Mouse (Mus musculus): ENCODE measurements around the gene Btnl2. TPM values are rescaled to one million over a fixed set of nuclear protein-coding genes. Genes with fewer than 3 reads are reported as not detected.
"Not testable (repeated sequence)": the region's sequence is repeated elsewhere in the genome, so short reads cannot be mapped to it uniquely, and the experiment has no call there.

Btnl2 gene
- polyA plus RNA-seq (2012; ENCODE audit: insufficient read depth, low replicate concordance) = not detected in 2 replicates

DNA sequence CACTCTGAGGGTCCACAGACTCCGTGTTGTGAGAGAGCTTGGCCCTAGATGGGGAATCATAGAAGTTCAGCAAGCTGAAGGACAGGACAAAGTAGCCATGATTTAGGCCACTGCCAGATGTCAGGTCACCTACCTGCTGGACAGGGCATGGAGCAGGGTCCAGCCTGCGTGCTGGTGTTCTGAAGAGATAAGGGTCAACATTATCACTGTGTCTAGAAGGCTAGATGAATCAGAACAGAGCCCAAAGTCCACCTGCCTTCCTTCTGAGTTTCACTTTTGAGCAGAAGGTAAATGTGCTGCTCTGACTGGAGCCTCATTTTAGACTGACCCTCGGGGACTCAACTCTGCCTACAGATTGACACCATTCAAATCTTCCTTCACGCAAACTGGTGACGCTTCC, at the start of gene Btnl2:
TSS of gene Btnl2 (plus strand) at position 284 of the 400 bp plus-strand sequence.
- no peak for TF ChIP-seq GATA1 (IDR thresholded peaks at IDR 0.05; ENCODE audit: borderline replicate concordance, low read length)
- no peak for TF ChIP-seq FLI1 (IDR thresholded peaks at IDR 0.05; ENCODE audit: low read length)
- Histone ChIP-seq H3K9me3 (peaks cover 8% of the 10 kb centered on the region), H3K4me3 (replicated peaks) (no peak within 1 kb of the TSS), H3K36me3 (replicated peaks; ENCODE audit: low read length) (no peaks in the 10 kb centered on the region), H3K4me1 (peaks cover 17% of the 10 kb centered on the region), H3K27me3 (replicated peaks) (peaks cover 31% of the 10 kb centered on the region)

GRCm38 (mm10) chr17:34305380-34306030, 49.1 kb upstream of the Btnl2 start, which contains the start of gene H2-Eb1:
Gene H2-Eb1, plus strand, starts transcription at chr17:34305867.
- H3K4me1 ChIP-seq = peaks cover 33% of the 10 kb centered on the region
- peak within 1 kb of the TSS; percentile 46 for H3K4me3 ChIP-seq (replicated peaks)
- H3K27me3 ChIP-seq (replicated peaks) = peaks cover 4% of the 10 kb centered on the region
- TF ChIP-seq GATA1 (IDR thresholded peaks at IDR 0.05; ENCODE audit: borderline replicate concordance, low read length) = no peak
- TF ChIP-seq FLI1 (IDR thresholded peaks at IDR 0.05; ENCODE audit: low read length) = no peak
- H3K36me3 ChIP-seq (replicated peaks; ENCODE audit: low read length) = no peaks in the 10 kb centered on the region
- peaks cover 11% of the 10 kb centered on the region for H3K9me3 ChIP-seq

GRCm38 (mm10) chr17:34306407-34306806, 48.2 kb upstream of the Btnl2 start:
- Histone ChIP-seq H3K4me3 (replicated peaks) (peak overlapping the region; percentile 46), H3K4me1 (peaks cover 30% of the 10 kb centered on the region), H3K27me3 (replicated peaks) (peaks cover 2% of the 10 kb centered on the region), H3K9me3 (peaks cover 11% of the 10 kb centered on the region), H3K36me3 (replicated peaks; ENCODE audit: low read length) (no peaks in the 10 kb centered on the region)
- TF ChIP-seq FLI1 (IDR thresholded peaks at IDR 0.05; ENCODE audit: low read length) = no peak
- no peak for TF ChIP-seq GATA1 (IDR thresholded peaks at IDR 0.05; ENCODE audit: borderline replicate concordance, low read length)

DNA sequence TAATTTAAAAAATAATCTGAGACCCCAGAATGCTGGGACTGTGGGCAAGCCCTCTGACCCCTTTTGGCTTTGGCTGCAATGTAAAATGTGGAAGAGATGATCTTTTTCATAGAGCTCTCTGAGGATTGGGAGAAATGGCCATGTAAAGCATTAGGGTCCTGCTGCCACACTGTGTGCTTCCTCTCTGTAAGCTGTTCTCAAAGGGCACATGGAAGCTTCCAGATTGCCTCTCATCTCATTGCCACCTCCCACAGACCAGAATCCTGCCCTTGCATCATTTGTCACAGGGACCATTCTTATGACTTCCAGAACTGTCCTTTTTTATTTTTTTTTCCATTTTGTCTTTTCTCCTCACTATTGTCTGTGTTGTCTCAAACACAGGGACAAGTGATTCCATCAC, 47.4 kb upstream of the Btnl2 start:
- Histone ChIP-seq H3K36me3 (replicated peaks; ENCODE audit: low read length) (no peaks in the 10 kb centered on the region), H3K27me3 (replicated peaks) (no peaks in the 10 kb centered on the region), H3K9me3 (peaks cover 11% of the 10 kb centered on the region), H3K4me1 (peaks cover 33% of the 10 kb centered on the region), H3K4me3 (replicated peaks) (no peak overlapping the region)
- no peak for TF ChIP-seq FLI1 (IDR thresholded peaks at IDR 0.05; ENCODE audit: low read length)
- TF ChIP-seq GATA1 (IDR thresholded peaks at IDR 0.05; ENCODE audit: borderline replicate concordance, low read length) = no peak

DNA sequence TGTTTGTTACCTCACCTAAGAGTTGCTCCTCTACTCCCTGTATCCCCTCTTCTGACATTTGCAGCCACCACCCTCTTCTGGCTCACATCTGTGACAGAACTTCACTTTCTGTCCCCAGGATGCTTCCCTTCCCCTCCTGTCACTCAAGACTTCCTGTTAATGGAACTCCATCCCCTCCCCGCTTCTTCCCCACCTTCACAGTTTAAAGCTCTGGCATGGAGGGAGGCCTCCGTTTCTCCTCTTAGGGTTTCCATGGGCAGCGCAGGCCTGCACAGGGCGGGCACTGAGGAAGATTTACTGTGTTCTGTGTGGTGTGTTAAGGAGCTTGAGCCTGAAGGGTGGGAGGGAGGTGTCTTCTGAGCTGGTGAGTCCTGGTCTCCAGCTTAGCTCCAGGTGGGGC, 46.5 kb upstream of the Btnl2 start:
- Histone ChIP-seq H3K4me1 (peaks cover 34% of the 10 kb centered on the region), H3K36me3 (replicated peaks; ENCODE audit: low read length) (no peaks in the 10 kb centered on the region), H3K4me3 (replicated peaks) (no peak overlapping the region), H3K27me3 (replicated peaks) (no peaks in the 10 kb centered on the region), H3K9me3 (peaks cover 11% of the 10 kb centered on the region)
- TF ChIP-seq GATA1 (IDR thresholded peaks at IDR 0.05; ENCODE audit: borderline replicate concordance, low read length) (no peak), FLI1 (IDR thresholded peaks at IDR 0.05; ENCODE audit: low read length) (no peak)

DNA sequence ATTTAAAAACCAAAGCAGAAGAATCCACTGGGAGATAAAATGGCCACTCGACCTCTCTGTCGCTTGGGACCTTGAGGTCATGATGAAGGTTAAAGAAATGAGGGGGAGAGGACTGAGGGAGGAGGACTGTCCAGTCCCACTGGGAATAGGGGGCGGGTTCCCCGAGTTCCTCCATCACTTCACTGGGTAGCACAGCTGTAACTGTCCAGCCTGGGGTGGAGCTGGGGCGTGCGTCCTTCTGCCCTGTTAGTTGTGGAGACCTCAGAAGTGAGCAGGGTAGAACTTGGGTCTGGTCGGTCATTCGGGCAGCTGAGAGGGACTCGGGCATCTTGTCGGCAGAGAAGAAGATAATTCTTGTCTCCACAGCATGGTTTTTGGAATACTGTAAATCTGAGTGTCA, 45.4 kb upstream of the Btnl2 start:
- no peak for TF ChIP-seq FLI1 (IDR thresholded peaks at IDR 0.05; ENCODE audit: low read length)
- TF ChIP-seq GATA1 (IDR thresholded peaks at IDR 0.05; ENCODE audit: borderline replicate concordance, low read length) = no peak
- peak overlapping the region; percentile 86 for H3K4me3 ChIP-seq (replicated peaks)
- H3K4me1 ChIP-seq = peaks cover 37% of the 10 kb centered on the region
- peaks cover 5% of the 10 kb centered on the region for H3K27me3 ChIP-seq (replicated peaks)
- no peaks in the 10 kb centered on the region for H3K36me3 ChIP-seq (replicated peaks; ENCODE audit: low read length)
- peaks cover 11% of the 10 kb centered on the region for H3K9me3 ChIP-seq

- Histone ChIP-seq H3K36me3 (replicated peaks; ENCODE audit: low read length) (no peaks in the 10 kb centered on the region), H3K4me3 (replicated peaks) (peak overlapping the region; percentile 86), H3K4me1 (peaks cover 38% of the 10 kb centered on the region), H3K9me3 (peaks cover 11% of the 10 kb centered on the region), H3K27me3 (replicated peaks) (peaks cover 10% of the 10 kb centered on the region)
- no peak for TF ChIP-seq FLI1 (IDR thresholded peaks at IDR 0.05; ENCODE audit: low read length)
- TF ChIP-seq GATA1 (IDR thresholded peaks at IDR 0.05; ENCODE audit: borderline replicate concordance, low read length) = no peak
Measured at GRCm38 (mm10) chr17:34309683-34310385, 44.8 kb upstream of the Btnl2 start.

DNA sequence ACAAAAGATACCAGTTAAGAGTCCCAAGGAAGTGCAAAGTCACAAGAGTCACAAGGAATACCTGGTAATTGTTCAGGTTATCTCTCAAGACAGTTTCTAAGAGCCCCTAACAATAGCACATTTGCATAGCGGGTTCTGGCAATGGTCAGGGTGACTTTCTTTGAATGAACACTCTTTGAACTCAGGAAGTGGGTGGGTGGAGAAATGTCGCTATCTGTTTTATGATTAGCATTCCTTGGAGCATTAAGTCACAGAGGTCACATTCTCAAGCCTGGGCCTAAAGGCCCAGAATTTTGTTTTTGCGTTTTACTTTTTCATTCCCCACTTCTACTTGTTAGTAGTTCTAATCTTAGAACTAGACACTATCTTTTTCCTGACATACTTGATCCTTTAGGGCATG, 44.1 kb upstream of the Btnl2 start:
- Histone ChIP-seq H3K4me1 (peaks cover 40% of the 10 kb centered on the region), H3K9me3 (peaks cover 11% of the 10 kb centered on the region)
- not testable (repeated sequence) for H3K27me3 ChIP-seq (replicated peaks); H3K4me3 ChIP-seq (replicated peaks); H3K36me3 ChIP-seq (replicated peaks; ENCODE audit: low read length)

DNA sequence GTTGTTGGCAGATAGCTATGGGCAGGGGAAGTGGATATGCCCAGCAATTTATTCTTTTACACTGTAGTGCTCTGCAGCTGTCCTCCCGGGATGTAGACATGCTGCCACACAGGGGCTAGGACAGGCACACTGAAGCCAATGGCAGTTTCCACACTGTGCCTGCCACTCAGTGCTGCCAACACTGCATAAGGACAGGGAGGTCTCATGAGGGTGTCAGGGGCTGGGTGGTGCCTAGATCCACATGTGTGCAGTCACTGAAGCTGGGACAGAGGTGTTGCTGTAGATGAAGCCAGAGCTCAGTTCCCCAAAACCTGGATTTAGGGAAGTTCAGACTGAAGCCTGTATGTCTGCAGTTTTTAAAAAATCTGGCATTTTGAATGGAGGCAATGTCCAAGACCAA, 42.4 kb upstream of the Btnl2 start:
- Histone ChIP-seq H3K27me3 (replicated peaks) (peaks cover 10% of the 10 kb centered on the region), H3K4me1 (peaks cover 40% of the 10 kb centered on the region), H3K36me3 (replicated peaks; ENCODE audit: low read length) (no peaks in the 10 kb centered on the region), H3K9me3 (peaks cover 11% of the 10 kb centered on the region), H3K4me3 (replicated peaks) (no peak overlapping the region)
- TF ChIP-seq GATA1 (IDR thresholded peaks at IDR 0.05; ENCODE audit: borderline replicate concordance, low read length) = no peak
- no peak for TF ChIP-seq FLI1 (IDR thresholded peaks at IDR 0.05; ENCODE audit: low read length)

DNA sequence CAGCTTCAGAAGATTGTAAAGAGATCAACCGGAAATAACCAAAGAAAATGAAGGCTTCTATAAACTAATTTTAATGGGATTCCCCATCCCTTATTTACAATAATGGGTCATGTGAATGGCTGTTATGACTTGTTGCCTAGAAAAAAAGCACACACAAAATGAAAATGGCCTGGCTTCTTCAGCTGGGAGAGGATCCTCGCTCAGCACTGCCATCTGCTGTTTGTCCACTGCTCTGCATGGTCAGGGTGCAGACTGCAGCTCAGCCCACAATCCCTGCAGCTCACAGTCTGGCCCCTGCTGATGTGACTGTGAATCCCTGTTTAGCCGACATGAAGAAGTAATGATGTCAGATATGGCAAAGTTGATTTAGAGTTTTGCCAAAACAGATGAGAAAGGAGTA, 41.2 kb upstream of the Btnl2 start:
- Histone ChIP-seq H3K4me3 (replicated peaks) (no peak overlapping the region), H3K27me3 (replicated peaks) (peaks cover 10% of the 10 kb centered on the region), H3K36me3 (replicated peaks; ENCODE audit: low read length) (no peaks in the 10 kb centered on the region), H3K4me1 (peaks cover 35% of the 10 kb centered on the region), H3K9me3 (peaks cover 11% of the 10 kb centered on the region)
- TF ChIP-seq GATA1 (IDR thresholded peaks at IDR 0.05; ENCODE audit: borderline replicate concordance, low read length) = no peak
- TF ChIP-seq FLI1 (IDR thresholded peaks at IDR 0.05; ENCODE audit: low read length) = no peak

Measured in megakaryocyte, embryonic 14.5 days (primary cell).